Mouse (Mus musculus) CH12.LX (cell line): ENCODE results near the gene Ttc29.

ENCODE experiments used
- CTCF ChIP-seq, 2 experiments: IDR thresholded peaks in 1 of 2; conservative IDR thresholded peaks in 1 of 2; 2 replicates each; pipeline ENCODE4 v1.5.1; 2011 to 2012; ENCODE audit warnings: low read depth in 2 of 2, low read length in 2 of 2, improper control_type of control experiment in 1 of 2, inconsistent platforms in 1 of 2, mild to moderate bottlenecking in 1 of 2, moderate library complexity in 1 of 2
- EP300 ChIP-seq: IDR thresholded peaks from 2 replicates; pipeline ENCODE4 v1.6.1; 2011; ENCODE audit warnings: low read length, improper control_type of control experiment
- HCFC1 ChIP-seq: IDR thresholded peaks from 2 replicates; pipeline ENCODE4 v1.6.1; 2012; ENCODE audit warnings: low read depth, mild to moderate bottlenecking, inconsistent platforms, low read length, improper control_type of control experiment
- MEF2A ChIP-seq: IDR thresholded peaks from 2 replicates; pipeline ENCODE4 v1.6.1; 2014; ENCODE audit warnings: low read depth, mild to moderate bottlenecking, inconsistent platforms, low read length, improper control_type of control experiment, borderline replicate concordance
- POLR2A ChIP-seq: IDR thresholded peaks from 2 replicates; pipeline ENCODE4 v1.6.1; 2011; ENCODE audit warnings: low read depth, mild to moderate bottlenecking, improper control_type of control experiment, low read length
- POLR2AphosphoS2 ChIP-seq: IDR thresholded peaks from 2 replicates; pipeline ENCODE4 v1.6.1; 2011; ENCODE audit warnings: low read depth, low read length, improper control_type of control experiment
- SMC3 ChIP-seq: IDR thresholded peaks from 2 replicates; pipeline ENCODE4 v1.6.1; 2011; ENCODE audit warnings: low read depth, low read length, improper control_type of control experiment
- TBP ChIP-seq: conservative IDR thresholded peaks from 2 replicates; pipeline ENCODE4 v1.6.1; 2011; ENCODE audit warnings: low read depth, low read length, improper control_type of control experiment
- ZMIZ1 ChIP-seq: IDR thresholded peaks from 2 replicates; pipeline ENCODE4 v1.6.1; 2012; ENCODE audit warnings: low read depth, mild to moderate bottlenecking, inconsistent platforms, low read length, improper control_type of control experiment

GRCm38 (mm10) chr8:78254374-78254773 lies 41.3 kb downstream of the Ttc29 start:
- TF ChIP-seq EP300 (no peak), SMC3 (0 out of 2 replicates have a peak, but pooled peaks have one; percentile 10), TBP (no peak), ZMIZ1 (no peak), CTCF (conservative IDR thresholded peaks at IDR 0.05 in 1 of 2, IDR thresholded peaks at IDR 0.05 in 1 of 2; ENCODE audit: low read depth in 2 of 2, low read length in 2 of 2) (peak in 1 of 2 experiments; percentile 22; a peak in 2 of 4 replicates), HCFC1 (no peak), POLR2AphosphoS2 (no peak), MEF2A (no peak), POLR2A (no peak)
